Mouse (Mus musculus) liver, embryonic 15.5 days (tissue): Measurements from ENCODE around the gene Gm11444. TPM values are rescaled to one million over a fixed set of nuclear protein-coding genes. Genes with fewer than 3 reads are reported as not detected.

Experiments
- ATAC-seq: fragments of 200-750 bp; cut with Nextera tagmentation; 2 replicates; pipeline ENCODE4 v1.8.0; 2017; ENCODE audit warnings: moderate number of reproducible peaks, mild to moderate bottlenecking, moderate library complexity; ENCODE audit not compliant: insufficient read depth
- H3K27ac ChIP-seq: fragments of 300-500 bp; sonication (generic); replicated peaks from 2 replicates; pipeline ENCODE4 v1.5.1; 2015; ENCODE audit warnings: mild to moderate bottlenecking, inconsistent platforms
- H3K27me3 ChIP-seq: fragments of 300-500 bp; sonication (generic); 2 replicates; pipeline ENCODE4 v1.6.1; 2015; ENCODE audit warnings: mild to moderate bottlenecking, inconsistent platforms
- H3K36me3 ChIP-seq: fragments of 300-500 bp; sonication (generic); replicated peaks from 2 replicates; pipeline ENCODE4 v1.6.1; 2015; ENCODE audit warnings: moderate library complexity, mild to moderate bottlenecking, inconsistent platforms
- H3K4me1 ChIP-seq: fragments of 300-500 bp; sonication (generic); replicated peaks from 2 replicates; pipeline ENCODE4 v1.6.1; 2015; ENCODE audit warnings: inconsistent platforms
- H3K4me2 ChIP-seq: fragments of 300-500 bp; sonication (generic); 2 replicates; pipeline ENCODE4 v1.6.1; 2015; ENCODE audit warnings: moderate library complexity, mild to moderate bottlenecking, inconsistent platforms
- H3K4me3 ChIP-seq: fragments of 300-500 bp; sonication (generic); replicated peaks from 2 replicates; pipeline ENCODE4 v1.5.1; 2015; ENCODE audit warnings: mild to moderate bottlenecking, inconsistent platforms
- H3K9ac ChIP-seq: fragments of 300-500 bp; sonication (generic); 2 replicates; pipeline ENCODE4 v1.6.1; 2015; ENCODE audit warnings: moderate library complexity, mild to moderate bottlenecking, inconsistent platforms
- H3K9me3 ChIP-seq: fragments of 300-500 bp; sonication (generic); replicated peaks from 2 replicates; pipeline ENCODE4 v1.6.1; 2016; ENCODE audit warnings: inconsistent platforms
- WGBS: fragments of 180-500 bp; shearing (Covaris S2); methylation state at CpG from one replicate; pipeline ENCODE4 v1.1.7; 2015; ENCODE audit warnings: mixed read lengths; ENCODE audit not compliant: insufficient replicate concordance; 5-methylcytosine and 5-hydroxymethylcytosine counted together
- polyA plus RNA-seq: library from polyadenylated mRNA; unstranded; fragments of >200 nt; fragmentation: Nextera tagmentation; extraction: Ambion mirVana; gene quantifications from 2 replicates; pipeline ENCODE4 v1.2.1, GENCODE M21; 2015

The Gm11444 gene
- polyA plus RNA-seq, 1 experiment from 2014 or later: not detected

GRCm38 (mm10) chr11:85807353-85807752 lies 42.8 kb downstream of the Gm11444 start:
- whole genome bisulfite sequencing: 79% methylated on average over 11 of the region's 11 CpGs
- no peak for ATAC-seq
- Histone ChIP-seq H3K27ac (no peak overlapping the region), H3K9ac (no peak overlapping the region), H3K9me3 (no peaks in the 10 kb centered on the region), H3K27me3 (peaks cover 15% of the 10 kb centered on the region), H3K36me3 (0 out of 2 replicates have a peak, but pooled peaks cover 4% of the 10 kb centered on the region), H3K4me1 (peaks cover 52% of the 10 kb centered on the region), H3K4me2 (no peak overlapping the region), H3K4me3 (no peak overlapping the region)

DNA sequence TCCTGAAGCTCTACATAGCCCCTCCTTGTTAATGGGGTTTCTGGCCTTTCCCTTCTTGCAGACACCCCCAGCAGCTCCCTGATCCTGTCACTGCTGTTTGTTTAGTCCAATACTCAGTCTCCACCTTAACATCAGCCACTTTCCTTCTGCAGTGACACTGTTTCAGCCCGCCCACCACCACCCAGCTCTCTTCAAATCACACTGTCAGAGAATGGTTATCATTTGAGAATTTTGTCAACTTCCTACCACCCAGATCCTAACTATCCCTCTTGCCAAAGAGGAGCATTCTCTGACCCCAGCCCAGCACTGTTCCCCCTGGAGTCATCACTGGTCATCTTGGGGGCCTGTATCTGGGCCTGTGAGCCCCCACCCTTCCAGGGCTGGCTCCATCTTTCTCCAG lies 44.4 kb downstream of the Gm11444 start:
- H3K4me2 ChIP-seq: no peak overlapping the region
- peaks cover 14% of the 10 kb centered on the region; the same call in 1 of the 2 replicates for H3K36me3 ChIP-seq
- no peak for ATAC-seq
- H3K9ac ChIP-seq: no peak overlapping the region
- WGBS: 62% methylated on average over 1 of the region's 1 CpGs
- H3K4me1 ChIP-seq: peaks cover 56% of the 10 kb centered on the region
- H3K27me3 ChIP-seq: peaks cover 21% of the 10 kb centered on the region
- H3K27ac ChIP-seq: peak overlapping the region; percentile 98
- H3K9me3 ChIP-seq: no peaks in the 10 kb centered on the region
- H3K4me3 ChIP-seq: no peak overlapping the region

DNA sequence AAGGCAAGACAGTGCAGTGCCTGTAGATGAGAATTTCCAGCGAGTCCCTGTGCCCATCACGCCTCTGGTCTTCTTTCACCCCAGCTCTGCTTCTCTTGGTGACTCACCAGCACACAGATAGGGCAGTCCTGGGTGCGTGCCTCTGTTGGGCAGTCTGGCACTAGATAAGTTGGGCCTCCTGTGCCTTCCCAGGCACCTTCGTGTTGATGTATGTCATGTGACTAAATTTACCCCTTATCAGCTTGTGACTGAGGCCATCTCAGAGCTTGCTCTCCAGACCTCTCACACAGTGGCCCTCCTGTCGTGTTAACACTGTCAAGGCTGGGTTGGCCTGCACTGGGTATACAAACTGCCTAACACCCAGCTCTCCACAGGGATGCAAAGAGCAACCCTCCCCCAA lies 46.1 kb downstream of the Gm11444 start:
- no peaks in the 10 kb centered on the region for H3K9me3 ChIP-seq
- peaks cover 25% of the 10 kb centered on the region for H3K27me3 ChIP-seq
- H3K9ac ChIP-seq: peak overlapping the region; percentile 53
- H3K4me1 ChIP-seq: peaks cover 72% of the 10 kb centered on the region
- peak overlapping the region; percentile 44 for H3K4me3 ChIP-seq
- 22% methylated on average over 5 of the region's 5 CpGs for WGBS
- peaks cover 10% of the 10 kb centered on the region; the same call in 1 of the 2 replicates for H3K36me3 ChIP-seq
- peak overlapping the region; percentile 98 for H3K27ac ChIP-seq
- peak; percentile 93 for ATAC-seq
- H3K4me2 ChIP-seq: peak overlapping the region; percentile 69

DNA sequence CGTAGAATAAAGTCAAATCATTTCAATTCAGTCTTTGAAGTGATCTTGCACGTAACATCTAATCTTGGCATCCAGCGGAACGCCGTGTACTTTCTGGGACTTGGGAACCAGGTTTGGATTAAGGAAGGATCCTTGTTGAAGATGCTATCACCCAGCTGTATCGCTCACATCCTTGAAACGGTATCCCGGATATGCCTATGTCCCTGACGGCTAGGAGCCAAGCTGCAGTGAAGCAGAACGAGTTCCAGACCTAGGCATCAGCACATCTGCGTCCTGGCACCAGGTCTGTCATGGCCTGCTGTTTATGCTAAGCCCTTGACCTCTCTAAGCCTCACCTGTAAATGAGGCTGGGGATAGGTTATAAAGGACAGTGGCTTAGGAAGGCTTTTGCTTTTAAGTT lies 49.8 kb downstream of the Gm11444 start:
- H3K9me3 ChIP-seq: no peaks in the 10 kb centered on the region
- no peak for ATAC-seq
- H3K4me1 ChIP-seq: peaks cover 77% of the 10 kb centered on the region
- WGBS: 82% methylated on average over 11 of the region's 11 CpGs
- H3K36me3 ChIP-seq: peaks cover 13% of the 10 kb centered on the region; the same call in 1 of the 2 replicates
- H3K27ac ChIP-seq: peak overlapping the region; percentile 98
- peaks cover 58% of the 10 kb centered on the region for H3K27me3 ChIP-seq
- H3K4me3 ChIP-seq: peak overlapping the region; percentile 39
- H3K4me2 ChIP-seq: peak overlapping the region; percentile 69
- H3K9ac ChIP-seq: peak overlapping the region; percentile 34

DNA sequence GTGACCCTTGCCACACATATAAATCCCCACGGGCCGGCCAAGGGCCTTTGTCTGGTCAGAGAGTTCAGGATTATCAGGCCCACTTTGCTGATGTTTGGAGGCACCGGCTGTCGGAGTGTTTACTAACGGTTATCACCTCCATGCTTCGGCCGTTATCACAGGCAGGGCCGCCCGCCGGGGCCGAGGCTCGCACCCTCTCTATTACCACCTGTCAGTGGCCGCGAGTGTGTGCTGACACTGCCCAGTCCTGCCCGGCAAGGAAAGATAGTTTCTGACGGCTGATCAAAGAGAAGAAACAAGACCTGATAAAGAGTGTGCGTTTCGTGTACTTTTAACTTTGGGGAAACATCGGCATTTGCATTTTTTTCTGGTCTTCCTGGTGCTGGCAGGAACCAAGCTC lies 50.3 kb downstream of the Gm11444 start:
- H3K9ac ChIP-seq: peak overlapping the region; percentile 34
- ATAC-seq: peak; percentile 73
- H3K4me1 ChIP-seq: peaks cover 72% of the 10 kb centered on the region
- peak overlapping the region; percentile 98 for H3K27ac ChIP-seq
- H3K4me2 ChIP-seq: peak overlapping the region; percentile 69
- WGBS: 10% methylated on average over 19 of the region's 19 CpGs
- H3K4me3 ChIP-seq: peak overlapping the region; percentile 39
- H3K9me3 ChIP-seq: no peaks in the 10 kb centered on the region
- H3K27me3 ChIP-seq: peaks cover 54% of the 10 kb centered on the region
- peaks cover 13% of the 10 kb centered on the region; the same call in 1 of the 2 replicates for H3K36me3 ChIP-seq

DNA sequence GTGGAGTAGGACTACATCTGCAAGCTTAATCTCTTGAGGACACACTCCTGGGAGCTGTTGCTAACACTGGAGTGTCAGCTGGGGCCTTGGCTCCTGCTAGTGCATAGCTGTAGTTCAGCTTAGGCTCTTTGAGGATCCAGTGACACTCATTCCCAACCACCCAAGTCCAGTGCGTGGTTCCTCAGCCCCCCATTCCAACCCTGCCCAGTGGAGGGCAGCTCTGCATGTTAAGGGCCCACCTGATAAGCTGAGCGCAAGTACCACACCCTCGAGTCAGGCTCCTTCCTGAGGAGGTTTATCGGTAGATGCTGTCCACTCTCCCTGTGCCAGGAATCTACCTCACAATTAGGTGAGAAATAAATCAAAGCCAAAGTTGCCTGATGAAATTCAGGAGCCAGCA lies 50.7 kb downstream of the Gm11444 start:
- Histone ChIP-seq H3K4me1 (peaks cover 68% of the 10 kb centered on the region), H3K27ac (peak overlapping the region; percentile 98), H3K4me2 (peak overlapping the region; percentile 69), H3K27me3 (peaks cover 54% of the 10 kb centered on the region), H3K36me3 (peaks cover 13% of the 10 kb centered on the region; the same call in 1 of the 2 replicates), H3K4me3 (peak overlapping the region; percentile 39), H3K9me3 (no peaks in the 10 kb centered on the region), H3K9ac (peak overlapping the region; percentile 34)
- WGBS: 8% methylated on average over 4 of the region's 4 CpGs
- ATAC-seq: peak; percentile 74

Other genes with a start within 250 kb of the Gm11444 start
- gene Tbx2, start 17.8 kb downstream of the Gm11444 start, polyA plus RNA-seq: 0.45 and 0.56 TPM in 2 replicates
- gene Tbx4, start 36.1 kb upstream of the Gm11444 start, polyA plus RNA-seq: not detected in 2 replicates